Mouse (Mus musculus) retina, adult 2 months (tissue): ENCODE measurements around the gene Zwilch.
"Not testable (repeated sequence)": the region's sequence is repeated elsewhere in the genome, so short reads cannot be mapped to it uniquely, and the experiment has no call there.

Source experiments
- DNase-seq: peaks from one replicate; pipeline ENCODE4 v3.0.0-alpha.2; 2012; ENCODE audit warnings: low read depth, low spot score

The Zwilch gene

DNA sequence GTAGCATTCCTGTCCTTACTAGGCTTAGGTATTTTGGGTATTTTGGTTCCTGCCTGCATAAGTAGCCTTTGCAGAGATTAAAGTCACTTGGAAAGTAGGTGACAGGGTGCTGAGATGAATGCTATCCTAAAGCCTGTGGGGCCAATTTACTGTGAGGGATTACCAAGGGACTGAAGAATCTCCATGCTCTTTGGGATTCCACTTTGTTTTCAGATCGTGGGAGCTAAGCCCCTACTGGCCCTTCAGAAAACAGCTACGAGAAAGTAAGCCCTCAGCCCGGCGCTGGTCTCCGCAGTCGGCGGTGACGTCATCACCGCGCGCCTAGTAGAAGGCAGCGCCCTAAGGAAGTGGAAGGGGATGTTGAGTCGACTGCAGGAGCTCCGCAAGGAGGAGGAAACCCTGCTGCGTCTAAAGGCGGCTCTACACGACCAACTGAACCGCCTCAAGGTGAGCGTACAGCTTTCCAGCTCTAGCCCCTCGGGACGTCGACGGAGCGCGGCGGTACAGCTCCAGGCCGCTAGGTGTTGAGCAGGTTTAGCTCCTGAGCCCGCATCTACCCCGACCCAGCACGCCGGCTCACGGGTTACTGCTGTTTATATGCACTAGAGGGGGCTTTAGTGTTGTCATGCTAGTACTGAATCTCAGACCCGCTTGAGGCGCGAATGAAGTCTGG, 6.2 kb upstream of the Zwilch start, which contains the start of gene Snapc5:
Snapc5 (plus strand) TSS at position 301 of the 673 bp plus-strand sequence.
- peak; percentile 81 for DNase-seq

DNA sequence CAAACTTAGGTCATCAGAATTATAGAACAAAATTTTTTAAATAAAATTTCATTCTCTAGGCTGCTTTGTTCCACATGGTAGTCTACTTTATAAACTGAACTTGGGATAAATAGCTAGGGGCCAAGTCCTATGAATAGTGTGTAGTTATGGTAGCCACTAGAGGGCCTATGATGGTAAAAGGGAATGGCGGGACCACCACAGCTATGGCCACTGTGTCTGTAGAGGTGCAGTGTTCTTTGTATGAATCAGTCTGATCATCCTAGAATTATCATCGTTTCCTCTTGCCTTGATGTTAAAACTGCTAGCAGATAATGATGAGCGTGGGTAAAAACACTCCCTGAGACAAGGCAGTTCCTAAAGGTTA, 5.7 kb upstream of the Zwilch start:
- no peak for DNase-seq

DNA sequence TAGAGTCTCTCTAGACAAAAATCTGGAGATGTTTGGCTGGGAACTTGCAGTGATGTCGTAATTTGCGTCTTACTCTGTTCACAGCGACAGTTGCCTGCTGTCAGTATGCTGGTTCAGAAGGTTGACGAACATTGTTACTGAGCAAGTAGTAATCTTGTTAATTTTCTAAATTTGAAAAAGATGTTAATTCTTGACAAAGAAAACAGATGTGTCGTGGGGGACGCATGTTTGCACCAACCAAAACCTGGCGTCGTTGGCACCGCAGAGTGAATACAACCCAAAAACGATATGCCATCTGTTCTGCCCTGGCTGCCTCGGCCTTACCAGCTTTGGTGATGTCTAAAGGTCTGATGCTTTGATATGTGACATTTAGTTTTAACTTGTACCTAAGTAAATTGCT, 2.5 kb upstream of the Zwilch start:
- DNase-seq = no peak

DNA sequence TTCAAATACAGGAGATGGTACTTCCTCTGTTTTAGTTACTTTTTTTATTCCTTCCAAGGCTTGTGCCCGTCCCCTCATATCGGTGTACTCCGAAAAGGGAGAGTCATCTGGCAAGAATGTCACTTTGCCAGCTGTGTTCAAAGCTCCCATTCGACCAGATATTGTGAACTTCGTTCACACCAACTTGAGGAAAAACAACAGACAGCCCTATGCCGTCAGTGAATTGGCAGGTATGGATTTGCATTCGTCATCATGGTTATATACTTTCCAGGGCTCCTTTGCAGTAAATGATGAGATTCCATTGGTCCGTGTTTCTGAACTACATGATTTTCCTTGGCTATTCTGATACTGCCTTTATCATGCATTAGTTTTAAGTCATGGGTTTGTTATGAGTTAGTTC, 1.9 kb upstream of the Zwilch start:
- DNase-seq = no peak

DNA sequence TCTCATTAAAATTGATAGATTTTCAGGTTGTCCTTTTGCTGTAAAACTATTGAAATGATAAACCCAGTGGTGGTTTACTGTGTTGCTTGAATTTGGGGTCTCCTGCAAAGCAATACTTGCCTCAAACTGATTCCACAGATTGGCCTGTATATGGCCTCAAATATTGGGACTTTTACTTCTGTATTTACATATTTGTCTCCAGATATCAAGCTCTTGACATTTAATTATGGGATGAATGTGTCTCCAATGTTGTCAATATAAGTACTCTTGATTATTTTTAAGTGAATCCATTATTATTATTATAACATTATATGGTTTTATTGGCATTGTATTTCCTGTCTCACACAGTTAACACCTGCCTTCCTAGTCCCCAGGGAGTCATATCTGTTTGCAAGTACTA, 1.4 kb upstream of the Zwilch start:
- no peak for DNase-seq

DNA sequence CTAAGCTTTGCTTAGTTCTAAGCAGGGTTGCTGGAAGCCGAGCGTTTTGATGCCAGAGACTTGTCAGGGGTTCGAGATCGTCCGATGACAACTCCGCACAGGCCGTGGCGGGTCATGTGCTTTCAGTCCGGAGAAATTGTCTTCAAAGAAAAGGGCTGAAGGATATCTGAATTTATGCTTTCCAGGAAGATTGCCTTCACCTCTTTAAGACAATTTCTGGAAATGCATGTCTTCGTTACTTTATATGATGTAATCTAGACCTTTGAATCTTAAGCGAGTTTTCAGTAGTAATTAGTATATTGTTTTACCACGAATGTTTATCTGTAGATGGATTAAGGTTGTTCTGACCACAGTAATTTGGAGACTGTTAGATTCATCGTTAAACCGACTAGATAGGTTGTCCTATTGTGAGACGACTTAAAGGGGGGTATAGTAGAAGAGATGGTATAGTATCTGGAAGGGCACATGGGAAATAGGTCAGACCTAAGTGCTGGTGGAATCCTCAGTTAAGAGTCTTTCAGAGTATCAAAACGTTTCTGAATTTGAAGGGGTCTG, 839 bp upstream of the Zwilch start:
- DNase-seq = no peak

DNA sequence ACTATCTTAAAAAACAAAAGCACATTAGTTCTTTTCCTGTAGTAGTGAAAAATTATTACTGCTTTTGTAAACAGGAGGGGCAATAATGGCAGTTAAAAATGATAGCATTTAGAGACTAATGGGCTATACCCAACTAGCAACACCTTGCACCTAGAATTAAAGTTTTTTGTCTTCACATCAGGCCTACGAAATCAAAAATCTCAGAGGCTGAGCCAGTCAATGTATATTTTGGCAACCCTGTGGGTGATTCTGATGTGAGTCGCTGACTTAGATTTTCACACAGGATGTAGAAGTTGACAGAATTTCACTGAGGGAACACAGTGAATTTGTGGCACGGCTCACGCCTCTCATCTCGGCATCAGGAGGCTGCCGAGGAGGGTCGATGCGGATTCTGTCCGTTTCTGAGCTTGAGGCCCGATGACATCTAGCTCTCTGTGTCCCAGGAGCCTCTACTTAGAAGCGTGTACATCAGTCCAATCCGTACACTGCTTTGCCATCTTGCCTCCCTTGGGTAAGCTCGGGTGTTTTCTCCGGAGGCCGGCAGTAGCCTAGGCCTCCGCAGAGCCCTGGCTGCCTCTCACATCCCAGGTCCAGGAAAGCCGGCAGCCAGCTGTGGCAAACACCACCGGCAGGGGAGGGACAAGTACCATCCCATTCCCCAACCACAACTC, 624 bp downstream of the Zwilch start:
- DNase-seq = no peak

DNA sequence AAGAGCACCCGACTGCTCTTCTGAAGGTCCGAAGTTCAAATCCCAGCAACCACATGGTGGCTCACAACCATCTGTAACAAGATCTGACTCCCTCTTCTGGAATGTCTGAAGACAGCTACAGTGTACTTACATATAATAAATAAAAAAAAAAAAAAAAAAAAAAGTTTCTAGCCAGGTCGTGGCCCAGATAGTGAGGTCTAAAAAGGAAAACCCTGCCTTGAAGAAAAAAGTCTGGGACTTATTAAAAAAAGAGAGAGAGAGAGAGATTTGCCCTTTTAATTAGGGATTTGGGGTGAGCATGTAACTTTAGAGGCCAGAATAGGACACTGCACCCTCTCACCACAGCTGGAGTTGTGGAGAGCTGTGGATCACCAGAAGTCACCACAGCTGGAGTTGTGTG, 2.9 kb downstream of the Zwilch start:
- not testable (repeated sequence) for DNase-seq

DNA sequence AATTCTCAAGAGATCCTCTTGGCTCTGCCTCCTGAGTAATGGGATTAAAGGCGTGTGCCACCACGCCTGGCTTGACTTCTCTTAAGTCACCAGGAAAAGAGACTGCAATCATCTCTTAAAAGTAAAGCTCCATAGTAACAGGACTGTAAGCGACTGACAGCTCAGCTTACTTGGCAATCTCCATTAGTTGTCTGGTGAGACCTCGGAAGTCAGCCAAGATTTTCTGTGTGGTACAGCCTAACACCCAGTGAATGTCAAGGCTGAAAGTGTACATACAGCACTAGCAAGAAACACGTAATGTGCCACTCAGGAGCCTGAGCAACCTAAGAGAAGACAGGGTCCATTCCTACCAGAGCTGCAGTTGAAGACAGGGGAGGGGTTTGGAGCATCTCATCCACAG, 12.4 kb downstream of the Zwilch start:
- no peak for DNase-seq

DNA sequence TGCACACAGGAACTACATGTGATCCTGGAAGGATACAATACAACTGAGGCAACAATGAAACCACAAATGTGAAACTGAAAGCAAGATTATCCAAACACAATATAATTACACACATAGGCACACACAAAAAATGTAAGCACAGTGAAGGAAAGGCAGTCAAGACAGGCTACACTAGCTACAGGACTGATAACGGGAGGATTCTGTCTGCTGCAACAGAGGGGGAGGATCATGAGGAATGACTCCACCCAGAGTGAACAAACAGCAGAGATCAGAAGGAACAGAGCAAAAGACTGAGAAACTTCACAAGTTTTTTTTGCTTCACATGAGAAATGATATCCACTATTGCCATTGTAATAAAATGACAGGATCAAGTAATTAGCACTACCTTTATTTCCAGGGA, 16.3 kb downstream of the Zwilch start:
- no peak for DNase-seq

DNA sequence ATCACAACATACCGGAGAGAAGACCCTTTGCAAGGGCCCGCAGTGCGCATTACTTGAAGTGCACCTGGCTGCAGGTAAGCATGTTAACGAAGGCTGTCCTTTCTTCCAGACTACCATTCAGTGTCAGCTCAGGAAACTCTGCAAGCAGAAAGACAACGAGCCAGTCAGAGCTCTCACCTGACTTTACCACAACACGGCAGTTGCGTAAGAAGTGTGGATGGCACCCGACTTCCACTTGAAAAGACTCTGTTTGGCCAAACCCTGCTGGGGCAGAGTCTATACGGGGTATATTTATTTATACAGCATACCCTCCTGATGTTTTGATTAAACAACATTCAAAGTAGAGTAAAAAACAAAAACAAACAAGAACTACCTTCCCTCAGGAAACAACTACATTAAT, 33.0 kb downstream of the Zwilch start:
- DNase-seq = no peak

DNA sequence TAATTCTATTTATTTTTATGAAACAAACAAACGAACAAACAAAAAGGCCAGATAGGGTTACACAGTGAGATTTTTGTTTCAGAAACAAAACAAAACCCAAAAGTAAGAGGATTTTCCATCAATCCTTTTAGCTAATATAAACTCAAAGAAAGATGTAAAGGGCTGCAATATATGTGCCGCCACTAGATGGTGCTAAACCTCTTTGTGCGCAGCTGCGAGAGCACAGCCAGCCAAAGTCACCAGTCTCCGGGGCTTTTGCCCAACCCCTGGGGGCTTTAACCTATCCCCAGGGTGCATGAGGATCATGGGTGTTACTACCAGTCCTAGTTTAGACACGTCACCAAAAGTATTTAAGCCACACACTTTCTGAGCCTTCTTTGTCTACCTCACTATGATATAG, 34.0 kb downstream of the Zwilch start:
- not testable (repeated sequence) for DNase-seq

DNA sequence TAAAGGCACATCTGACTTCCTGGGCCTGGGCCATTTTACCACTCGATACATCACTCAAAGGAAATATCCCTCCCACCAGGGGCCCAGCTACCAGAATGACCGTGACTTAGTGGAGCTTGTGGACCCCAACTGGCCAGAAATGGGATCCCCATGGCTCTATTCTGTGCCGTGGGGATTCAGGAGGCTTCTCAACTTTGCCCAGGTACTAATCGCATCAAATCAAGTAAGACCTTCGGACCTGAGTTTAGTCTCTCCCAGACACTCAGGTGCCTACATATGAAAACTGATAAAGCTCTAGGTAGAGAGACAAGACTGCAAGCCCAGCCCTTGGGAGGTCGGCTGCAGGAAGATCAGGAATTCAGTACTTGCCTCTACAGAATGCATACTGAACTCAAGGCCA, 41.3 kb downstream of the Zwilch start:
- no peak for DNase-seq

DNA sequence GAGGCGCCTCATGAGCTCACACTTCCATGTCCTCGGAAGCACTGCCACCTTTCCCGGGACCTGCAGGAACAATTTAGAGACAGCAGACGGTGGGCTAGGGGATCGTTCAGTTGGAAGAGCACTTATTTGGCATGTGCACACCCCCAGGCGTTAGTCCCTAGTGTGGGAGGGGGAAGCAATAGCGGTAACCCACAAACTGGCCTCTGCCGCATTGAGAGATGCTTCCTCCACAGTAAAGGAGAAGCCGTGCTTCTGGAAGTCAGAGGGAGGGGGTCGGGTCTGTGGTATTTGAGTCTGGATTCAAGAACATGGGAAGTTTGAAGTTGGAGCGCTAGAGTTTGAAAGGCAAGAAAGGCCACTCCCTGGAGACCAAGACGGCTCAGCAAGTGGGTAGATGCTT, 46.8 kb downstream of the Zwilch start:
- DNase-seq = no peak

DNA sequence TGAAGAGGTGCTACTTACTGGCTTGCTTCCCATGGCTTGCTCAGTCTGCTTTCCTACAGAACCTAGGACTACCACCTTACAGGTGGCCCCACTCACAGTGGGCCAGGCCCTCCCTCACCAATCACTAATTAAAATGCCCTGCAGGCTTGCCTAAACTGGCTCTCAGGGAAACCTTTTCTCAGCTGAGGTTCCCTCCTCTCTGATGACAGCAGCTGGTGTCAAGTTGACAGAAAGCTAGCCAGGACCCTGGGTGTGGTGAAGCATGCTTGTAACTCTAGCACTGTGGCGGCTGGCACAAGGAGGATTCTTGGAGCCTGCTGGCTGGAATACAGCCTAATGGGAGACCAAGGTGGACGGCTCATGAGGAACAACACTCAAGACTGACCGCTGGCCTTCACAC, 47.6 kb downstream of the Zwilch start:
- no peak for DNase-seq

DNA sequence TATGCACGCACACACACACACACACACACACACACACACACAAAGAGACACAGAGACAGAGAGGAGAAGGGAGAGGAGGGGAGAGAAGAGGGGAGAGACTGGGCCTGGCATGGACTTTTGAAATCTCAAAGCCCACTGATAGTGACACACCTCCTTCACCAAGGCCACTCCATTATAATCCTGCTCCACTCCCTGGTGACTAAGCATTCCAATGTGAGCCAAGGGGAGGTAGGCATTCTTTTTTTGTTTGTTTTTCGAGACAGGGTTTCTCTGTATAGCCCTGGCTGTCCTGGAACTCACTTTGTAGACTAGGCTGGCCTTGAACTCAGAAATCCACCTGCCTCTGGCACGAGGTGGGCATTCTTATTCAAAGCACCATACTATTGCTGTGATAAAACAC, 48.1 kb downstream of the Zwilch start:
- not testable (repeated sequence) for DNase-seq

DNA sequence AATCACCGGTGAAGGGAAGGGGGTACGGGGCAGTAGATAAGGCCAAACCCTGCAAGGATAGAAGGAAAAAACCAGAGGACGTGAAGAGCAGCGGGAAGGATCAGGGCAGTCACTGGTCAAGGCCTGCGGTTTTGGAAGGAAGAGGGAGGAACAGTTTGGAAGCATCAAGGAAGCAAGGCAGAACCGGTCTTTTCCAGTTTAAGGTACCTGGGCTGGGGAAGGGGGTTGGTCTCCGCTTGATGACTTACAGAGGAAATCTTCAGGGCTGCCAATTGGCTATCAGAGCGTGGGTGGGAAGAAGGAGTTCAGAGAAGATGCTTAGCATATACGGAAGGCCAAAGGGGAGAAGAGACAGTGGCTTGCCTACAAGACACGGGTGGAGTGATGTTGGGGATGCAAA, 50.3 kb downstream of the Zwilch start:
- no peak for DNase-seq

DNA sequence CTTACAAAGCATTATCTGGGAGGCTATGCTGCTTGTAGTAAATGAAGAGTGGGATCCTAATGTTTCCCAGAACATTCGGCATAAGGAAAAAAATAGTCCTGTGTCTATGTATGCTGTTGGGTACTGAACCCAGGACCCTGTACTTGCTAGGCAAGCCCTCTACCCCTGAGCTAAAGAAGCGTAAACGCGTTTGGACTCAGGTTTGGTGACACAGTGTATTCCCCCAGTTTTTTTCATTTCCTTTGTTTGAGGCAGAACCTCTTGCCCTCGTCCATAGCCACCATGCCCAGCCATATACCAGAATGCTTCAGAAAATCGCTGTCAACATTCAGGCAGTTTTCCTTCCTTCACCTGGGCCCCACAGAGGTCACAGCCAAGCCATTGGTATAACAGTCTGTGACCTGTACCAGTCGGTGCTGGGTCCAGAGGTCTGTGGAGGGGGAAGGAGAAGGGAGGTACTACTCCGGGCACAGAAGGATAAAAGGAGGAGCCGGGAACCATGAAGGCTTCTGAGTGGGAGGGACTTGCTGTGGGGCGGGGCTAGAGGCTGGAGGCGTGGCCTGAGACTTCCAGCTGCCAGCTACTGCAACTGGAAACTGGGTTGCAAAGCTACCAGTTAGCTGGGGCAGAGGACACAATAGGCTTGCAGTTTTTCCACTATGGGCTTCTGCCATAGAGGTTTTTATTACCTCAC, 52.2 kb downstream of the Zwilch start:
- DNase-seq = no peak

DNA sequence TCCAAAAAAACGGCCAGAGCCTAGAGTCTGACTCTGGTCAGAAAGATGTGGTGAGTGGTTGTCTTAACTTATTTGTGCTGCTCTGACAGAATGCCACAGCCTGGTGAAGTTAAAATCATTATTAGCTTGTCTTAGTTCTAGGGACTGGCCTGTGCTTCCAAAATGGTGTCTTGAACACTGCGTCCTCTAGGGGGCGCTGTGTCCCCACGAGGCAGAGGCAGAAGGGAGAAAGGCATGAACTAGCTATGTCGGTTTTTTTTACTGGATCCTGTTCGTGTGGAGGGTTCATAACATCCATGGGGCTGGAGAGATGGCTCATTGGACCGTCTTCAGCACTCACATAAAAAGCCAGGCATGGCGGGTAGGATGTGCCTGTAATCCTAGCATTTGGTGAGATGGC, 53.0 kb downstream of the Zwilch start:
- no peak for DNase-seq

DNA sequence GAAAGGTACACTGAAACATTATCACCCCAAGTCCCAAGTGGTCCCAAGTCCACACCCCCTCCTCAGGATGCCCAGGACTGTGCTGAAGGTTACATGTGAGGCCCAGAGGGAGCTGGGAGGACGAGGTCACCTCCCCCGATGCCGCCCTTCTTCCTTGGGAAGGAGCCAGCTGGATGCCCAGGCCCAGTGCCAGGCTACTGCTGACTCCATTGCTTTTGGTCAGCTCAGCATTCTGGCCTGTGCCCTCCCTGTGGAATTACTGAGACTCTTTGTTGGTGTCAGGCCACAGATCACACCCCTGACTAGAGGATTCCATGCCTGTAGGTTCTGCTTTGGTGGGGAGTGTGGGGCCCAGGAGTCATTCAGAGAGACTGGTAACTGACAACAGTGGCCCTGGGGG, 56.0 kb downstream of the Zwilch start, which contains the start of gene Lctl:
Lctl (plus strand) TSS at position 272 of the 400 bp plus-strand sequence.
- no peak for DNase-seq

DNA sequence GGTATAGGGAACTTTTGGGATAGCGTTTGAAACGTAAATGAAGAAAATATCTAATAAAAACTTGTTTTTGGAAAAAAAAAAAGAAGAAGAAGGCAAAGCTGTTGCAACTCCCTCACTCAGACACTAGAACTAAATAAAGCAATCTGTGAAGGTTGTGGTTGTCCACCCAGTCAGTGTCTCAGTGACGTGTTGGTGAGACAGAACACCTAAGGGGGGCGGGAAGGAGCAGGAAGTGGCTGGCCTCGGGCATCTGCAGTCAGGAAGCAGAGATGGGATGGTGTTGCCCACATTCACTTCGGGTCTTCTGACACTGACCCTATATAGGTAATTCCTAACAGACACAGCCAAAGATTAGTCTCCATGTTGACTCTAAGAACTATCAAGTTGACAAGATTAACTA, 57.1 kb downstream of the Zwilch start:
- DNase-seq = no peak

DNA sequence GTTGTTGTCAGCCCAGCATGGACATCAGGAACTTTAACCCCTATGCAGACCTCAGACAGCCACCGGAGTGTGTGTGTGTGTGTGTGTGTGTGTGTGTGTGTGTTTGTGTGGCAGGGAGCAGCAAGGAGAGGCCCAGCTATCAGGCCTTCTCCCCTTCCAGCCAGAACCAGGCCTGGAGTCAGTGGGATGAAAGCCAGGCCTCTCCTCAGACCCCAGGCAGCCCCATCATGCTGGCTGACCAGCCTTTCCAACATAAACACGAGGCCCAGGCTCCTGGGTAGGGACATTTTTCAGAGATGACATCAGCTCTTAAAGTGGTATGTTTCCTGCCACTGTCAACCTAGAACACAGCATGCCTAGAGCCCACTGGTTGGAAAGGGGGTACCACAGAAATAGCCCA, 58.3 kb downstream of the Zwilch start:
- DNase-seq = no peak

DNA sequence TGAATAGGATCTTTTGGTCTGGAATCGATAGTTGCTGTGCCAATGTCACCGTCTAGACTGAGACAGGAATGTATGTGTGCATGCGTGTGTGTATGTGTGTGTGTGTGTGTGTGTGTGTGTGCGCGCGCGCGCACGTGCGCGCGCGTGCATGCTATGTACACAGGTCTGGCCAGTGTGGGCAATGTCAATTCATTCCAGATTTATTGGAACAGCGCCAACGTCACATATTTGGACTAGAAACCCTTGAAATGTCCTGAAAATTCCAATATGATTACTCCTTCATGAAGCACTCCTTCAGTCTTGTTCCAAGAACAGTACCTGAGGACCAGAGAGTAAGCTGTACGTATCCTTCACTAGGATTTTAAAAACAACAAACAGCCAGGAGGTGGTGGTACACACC, 62.4 kb downstream of the Zwilch start:
- no peak for DNase-seq
